Mouse (Mus musculus) layer of hippocampus, adult 9-10 months (tissue): ENCODE measurements around the gene Gm43517.
A peak's percentile ranks its signal among the peaks of the same experiment; 100 is the strongest.

Experiments used
- DNase-seq: peaks from one replicate; pipeline ENCODE4 v3.0.0; 2022; ENCODE audit warnings: low spot score

The Gm43517 gene

GRCm38 (mm10) chr12:49385631-49385990, 637 bp downstream of the Gm43517 start:
- no peak for DNase-seq

GRCm38 (mm10) chr12:49386081-49386805, 1.3 kb downstream of the Gm43517 start:
- DNase-seq: peak; percentile 0

GRCm38 (mm10) chr12:49387856-49388598, 3.1 kb downstream of the Gm43517 start:
- no peak for DNase-seq

DNA sequence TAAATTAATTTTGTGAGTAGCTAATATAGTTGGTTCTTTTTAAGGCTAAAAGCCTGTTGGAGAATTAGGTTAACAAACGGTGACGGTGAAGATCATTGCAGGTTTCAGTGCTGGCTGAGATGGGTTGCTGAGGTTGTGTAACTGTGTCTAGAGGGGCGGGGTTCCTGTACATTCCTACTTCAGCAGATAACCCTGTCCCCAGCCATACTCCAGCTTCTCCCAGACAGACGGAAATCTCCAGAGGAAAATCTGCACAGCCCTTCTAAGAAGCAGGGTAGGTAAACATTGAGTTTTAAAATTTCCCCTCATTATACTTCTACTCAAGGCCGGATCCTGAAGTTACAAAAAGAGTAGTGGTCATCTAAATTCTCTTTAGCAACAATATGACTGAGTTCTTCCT, 4.7 kb downstream of the Gm43517 start:
- DNase-seq: no peak

GRCm38 (mm10) chr12:49390257-49390656, 5.3 kb downstream of the Gm43517 start:
- no peak for DNase-seq

- DNase-seq: no peak
Measured at GRCm38 (mm10) chr12:49390926-49391304, 5.9 kb downstream of the Gm43517 start.

DNA sequence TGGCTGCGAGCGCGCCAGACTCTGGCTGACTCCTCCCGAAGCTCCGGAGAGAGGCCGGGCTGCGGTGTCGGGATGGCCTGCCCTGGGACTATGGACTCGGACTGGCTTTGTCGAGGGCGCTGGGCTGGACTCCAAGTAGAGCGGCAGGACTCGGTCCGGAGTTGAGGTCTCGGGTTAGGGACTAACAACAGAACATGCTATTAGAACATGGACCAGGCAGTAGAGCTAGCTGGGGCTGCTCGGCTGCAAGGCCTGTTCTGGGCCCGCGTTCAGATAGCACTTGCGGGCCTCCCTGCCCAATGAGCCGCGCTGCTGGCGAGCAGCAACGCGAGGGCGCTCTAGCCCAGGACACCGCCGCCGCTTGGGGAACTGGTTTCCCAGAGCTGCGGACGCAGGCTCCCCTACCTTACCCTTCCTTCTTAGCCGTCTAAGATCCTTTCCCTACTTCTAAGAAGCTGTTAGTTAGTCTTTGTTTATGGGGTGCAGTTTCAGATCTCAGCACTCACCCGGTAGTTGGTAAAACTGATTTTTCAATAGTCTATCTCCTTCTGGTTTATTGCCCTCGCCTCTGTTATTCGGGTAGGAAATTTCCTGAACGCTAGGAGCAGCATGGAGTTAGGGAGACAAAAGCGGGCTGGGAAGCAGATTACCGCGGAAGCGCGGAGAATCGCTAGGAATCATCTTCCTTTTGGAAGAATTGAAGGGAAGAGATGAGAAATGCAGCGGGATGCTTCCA, 6.5 kb downstream of the Gm43517 start:
- DNase-seq: no peak

DNA sequence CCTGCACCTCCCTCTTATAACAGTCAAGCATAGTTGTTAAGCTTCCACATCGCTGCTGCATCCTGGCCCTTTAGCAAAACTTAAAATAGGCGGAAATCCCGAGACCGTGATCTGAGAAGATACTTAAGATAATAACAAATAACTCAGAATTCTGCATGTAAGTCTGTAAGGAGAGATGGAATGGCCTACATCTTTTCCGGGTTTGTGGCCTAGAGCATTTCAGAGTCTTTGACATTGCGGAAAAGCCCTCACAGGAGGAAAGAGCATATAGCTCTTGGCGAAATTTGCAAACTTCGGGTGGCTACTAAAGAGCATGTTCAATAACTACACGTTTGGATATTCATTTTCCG, 7.0 kb downstream of the Gm43517 start:
- no peak for DNase-seq

DNA sequence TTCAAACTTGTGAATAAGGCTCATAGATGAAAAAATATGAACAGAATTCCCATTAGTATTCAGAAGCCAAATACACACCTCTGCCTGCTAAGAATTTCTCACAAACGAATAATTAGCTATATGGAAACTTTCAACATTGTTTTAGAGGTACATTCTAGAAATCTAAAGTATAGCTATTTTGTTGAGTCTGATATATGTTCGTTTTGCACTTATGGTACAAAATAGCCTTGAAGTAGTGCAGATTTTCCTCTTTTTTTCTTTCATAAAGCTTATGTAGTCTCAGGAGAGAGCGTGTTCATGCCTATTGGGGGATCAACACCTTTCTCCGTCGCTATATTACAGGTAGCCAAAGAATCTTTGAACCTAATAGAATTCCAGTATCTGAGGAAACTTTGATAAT, 7.9 kb downstream of the Gm43517 start:
- DNase-seq: no peak

- no peak for DNase-seq
Measured at GRCm38 (mm10) chr12:49393639-49394038, 8.7 kb downstream of the Gm43517 start.

- no peak for DNase-seq
Measured at GRCm38 (mm10) chr12:49394181-49394580, 9.2 kb downstream of the Gm43517 start.

GRCm38 (mm10) chr12:49394836-49395235, 9.9 kb downstream of the Gm43517 start:
- no peak for DNase-seq

DNA sequence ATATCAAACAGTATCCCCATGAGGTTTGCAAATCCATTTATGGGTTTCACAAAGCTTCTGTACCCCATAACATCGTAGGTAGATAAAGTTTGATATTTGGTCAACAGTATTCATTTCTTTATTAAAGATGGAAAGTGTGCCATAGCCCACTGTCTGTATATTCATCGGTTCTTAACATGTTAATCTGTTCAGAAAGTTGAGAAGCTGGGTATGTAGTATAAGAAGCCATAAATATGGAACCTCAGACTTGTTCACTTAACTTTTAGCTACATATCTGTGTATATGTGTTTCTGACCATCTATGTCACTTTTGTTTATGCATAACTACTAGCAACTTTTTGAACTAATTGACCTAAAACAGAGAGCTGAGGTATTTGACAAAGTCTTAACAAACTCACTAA, 11.0 kb downstream of the Gm43517 start:
- no peak for DNase-seq

GRCm38 (mm10) chr12:49396776-49397175, 11.8 kb downstream of the Gm43517 start:
- no peak for DNase-seq

DNA sequence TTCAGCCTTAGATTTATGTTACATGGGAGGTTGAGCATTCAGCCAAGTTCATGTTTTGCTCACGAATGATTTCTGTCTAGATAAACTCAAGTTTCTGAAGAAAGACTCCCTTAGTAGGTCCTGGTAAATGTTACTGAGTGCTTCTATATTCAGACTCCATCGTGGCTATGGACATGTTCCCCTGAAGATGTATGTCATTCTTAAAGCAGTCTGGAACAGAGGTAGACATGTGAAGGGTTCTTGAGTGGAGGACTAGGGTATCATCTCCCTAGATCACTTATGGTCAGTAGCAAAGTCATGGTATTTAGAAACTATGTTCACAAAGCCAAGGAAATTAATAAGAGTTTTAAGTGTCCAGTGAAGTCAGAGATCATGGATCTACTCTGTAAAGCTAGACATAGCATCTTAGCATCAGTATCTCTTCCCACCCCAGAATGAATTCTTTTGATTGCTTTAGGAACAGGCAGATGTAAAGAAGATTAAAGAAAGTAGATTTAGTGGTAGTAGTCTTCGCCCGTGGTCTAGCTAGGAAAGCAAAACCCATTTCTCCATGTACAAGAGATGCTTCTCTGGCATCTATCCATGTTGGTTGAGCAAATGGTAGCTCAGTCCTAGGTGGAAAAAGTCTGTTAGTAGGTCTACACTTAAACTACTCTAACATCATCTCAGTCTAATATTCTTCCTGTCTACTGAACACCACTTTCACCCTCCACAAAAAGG, 12.6 kb downstream of the Gm43517 start:
- DNase-seq: no peak

DNA sequence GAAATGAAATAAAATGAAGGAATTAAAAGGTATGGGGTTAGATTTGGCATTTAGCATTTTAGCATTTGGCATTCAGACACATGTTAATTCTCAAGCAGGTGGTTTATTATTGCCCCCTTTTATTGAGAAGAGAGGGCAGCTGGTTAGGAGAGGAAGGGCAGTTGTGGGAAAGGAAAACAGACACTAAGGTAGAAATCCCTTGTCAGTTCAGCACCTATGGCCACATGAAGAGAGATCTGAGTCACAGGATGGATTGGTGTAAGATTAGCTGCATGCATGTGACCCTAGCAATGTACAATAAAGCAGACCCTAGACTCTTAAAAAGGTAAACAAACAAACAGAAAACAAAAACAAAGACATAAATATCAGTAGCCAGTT, 13.2 kb downstream of the Gm43517 start:
- DNase-seq: no peak

DNA sequence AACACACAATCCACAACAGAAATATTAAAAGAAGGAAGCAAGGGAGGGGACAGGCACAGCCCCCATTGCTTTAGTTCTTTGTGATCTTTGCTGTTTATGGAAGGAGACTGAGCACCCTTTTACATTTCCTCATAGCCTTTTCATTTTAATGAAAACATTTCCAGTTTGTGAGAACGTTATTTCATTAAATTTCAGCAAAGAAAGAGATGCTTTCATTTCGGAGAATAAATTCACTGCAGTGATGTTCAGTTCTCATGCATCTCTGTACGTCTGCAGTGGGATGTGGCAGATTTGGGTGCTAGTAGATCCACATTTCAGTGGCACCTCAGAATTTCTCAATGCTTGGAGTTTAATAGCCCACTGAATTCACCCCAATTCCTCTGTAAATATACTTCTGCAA, 13.7 kb downstream of the Gm43517 start:
- DNase-seq: no peak

DNA sequence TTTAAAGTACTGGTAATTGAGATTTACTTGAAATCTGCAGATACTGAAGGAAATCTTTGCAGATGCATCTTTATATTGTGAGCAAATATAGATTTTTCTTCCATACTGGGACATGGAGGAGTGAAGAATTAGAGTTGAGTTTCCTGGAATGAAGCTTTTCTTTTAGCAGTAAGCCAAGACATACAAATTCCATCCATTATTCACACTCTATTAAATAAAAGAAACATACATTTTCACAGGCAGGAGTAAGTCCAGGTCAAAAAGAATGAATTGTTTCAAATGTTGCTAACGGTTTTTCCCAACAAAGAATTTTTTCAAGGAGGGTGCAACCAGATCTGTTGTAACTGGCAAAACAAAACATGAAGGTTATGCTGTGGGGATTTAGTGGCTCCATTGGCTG, 14.6 kb downstream of the Gm43517 start:
- no peak for DNase-seq

GRCm38 (mm10) chr12:49400036-49400852, 15.3 kb downstream of the Gm43517 start:
- no peak for DNase-seq

DNA sequence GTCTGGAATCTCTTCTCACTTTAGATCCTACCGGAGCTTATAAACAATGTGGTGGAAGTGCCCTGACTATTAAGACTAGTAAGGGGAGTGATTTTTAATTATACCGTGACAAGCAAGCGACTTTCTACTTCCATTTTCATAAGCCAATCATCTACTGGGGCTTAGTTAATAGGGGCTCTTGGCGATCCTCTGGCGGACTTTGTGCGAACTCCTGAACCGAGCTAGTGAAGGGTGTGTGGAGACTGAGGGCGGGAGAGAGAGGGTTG, 15.8 kb downstream of the Gm43517 start:
- DNase-seq: no peak

DNA sequence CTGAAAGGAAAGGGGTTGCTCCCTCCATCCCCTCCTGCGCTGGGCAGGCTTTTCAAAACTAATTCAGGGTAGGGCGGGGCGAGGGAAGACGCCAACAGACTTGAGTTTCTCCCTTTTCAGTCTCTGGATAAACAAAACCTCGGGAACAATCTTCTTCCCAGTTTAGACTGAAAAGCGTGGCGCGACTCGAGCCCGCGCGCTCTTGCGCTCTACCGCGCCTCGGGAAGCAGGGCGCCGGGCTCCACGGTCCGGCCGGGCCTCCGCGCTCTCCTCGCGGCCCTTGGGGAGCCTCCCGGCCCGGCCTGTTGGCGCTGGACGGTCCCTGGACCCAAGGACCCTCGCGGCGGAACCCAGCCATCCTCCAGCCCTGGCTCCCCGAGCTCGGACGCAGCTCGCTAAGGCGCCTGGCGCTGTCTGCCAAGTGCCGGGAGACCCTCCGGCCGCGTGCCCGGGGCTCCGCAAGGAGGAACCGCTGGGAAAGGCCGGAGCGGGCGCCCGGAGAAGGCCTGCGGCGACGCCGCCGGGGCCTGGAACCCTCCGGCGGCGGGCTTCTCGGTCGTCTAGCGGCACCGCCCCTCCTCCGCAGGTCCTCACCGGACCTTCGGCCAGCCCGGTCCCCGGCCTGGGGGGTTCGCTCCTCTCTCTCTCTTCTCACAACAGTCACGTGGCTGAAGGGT, 16.3 kb downstream of the Gm43517 start:
- DNase-seq: no peak

- no peak for DNase-seq
Measured at GRCm38 (mm10) chr12:49401796-49402130, 16.8 kb downstream of the Gm43517 start.
